Mouse (Mus musculus) fibroblast of lung, adult 2 months (primary cell): ENCODE results near the gene Ppp1r36.
"Not testable (repeated sequence)": the region's sequence is repeated elsewhere in the genome, so short reads cannot be mapped to it uniquely, and the experiment has no call there.

ENCODE experiments used
- DNase-seq: peaks from one replicate; pipeline ENCODE4 v3.0.0-alpha.2; 2011; ENCODE audit warnings: low read depth

Gene Ppp1r36

DNA sequence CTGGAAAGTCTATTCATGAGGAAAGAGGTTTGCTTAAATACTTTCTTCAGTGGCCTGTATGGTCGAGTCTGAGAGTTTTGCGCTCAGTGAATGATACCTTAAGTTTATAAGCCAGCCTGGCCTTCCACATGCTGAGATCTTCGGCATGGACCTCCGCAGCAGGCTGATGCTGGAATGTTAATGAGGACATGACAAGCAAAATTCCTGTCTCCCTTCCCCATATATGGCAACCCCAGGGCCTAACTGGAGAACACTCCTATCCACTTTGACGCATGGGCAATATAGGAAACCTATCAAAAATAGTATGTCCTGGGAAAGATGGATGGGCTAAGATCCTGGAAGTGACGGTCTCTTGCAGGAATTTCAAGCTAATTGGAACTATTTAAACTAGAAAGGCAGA, 30.8 kb downstream of the Ppp1r36 start:
- no peak for DNase-seq

GRCm38 (mm10) chr12:76452203-76452602, 34.9 kb downstream of the Ppp1r36 start:
- DNase-seq, result no peak

GRCm38 (mm10) chr12:76458445-76458844, 41.1 kb downstream of the Ppp1r36 start:
- DNase-seq, result not testable (repeated sequence)

DNA sequence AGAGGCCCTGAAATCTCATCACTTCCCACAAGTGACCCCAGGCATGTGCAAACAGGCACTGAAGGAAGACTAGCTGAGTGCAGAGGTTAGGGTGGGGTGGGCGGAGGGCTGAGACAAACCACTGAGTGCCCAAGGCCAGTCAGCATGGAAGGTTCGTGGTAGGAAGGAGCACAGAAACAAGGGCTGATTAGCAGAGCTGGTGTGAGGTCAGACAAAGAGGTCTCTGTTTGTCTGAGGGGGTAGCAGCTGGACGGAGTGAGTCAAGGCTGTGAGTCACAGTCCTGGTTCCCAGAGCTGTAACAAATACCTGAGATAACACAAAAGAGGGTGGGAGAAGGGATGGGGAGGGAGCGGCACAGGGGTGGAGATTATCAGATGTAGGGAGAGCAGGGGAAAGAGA, 41.7 kb downstream of the Ppp1r36 start:
- peak; percentile 93 for DNase-seq

DNA sequence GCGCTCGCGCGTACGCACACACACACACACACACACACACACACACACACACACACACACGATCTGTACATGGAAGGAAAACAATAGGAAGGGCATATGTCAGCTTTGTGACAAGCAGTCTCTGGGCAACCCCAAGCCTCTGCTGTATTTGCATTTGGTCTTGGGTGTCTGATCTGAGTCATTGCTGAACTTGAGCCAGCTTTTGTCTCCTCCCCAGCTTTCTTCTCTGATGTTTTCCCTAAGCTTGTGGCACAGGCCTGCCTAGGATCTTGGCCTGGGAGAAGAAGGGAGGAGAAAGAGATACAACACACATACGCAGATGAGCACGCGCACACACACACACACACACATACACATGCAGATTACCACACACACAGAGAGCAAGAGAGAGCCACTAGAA, 46.1 kb downstream of the Ppp1r36 start:
- DNase-seq, result peak; percentile 75

GRCm38 (mm10) chr12:76464651-76465252, 47.4 kb downstream of the Ppp1r36 start:
- DNase-seq, result no peak

GRCm38 (mm10) chr12:76466651-76467050, 49.3 kb downstream of the Ppp1r36 start:
- no peak for DNase-seq

DNA sequence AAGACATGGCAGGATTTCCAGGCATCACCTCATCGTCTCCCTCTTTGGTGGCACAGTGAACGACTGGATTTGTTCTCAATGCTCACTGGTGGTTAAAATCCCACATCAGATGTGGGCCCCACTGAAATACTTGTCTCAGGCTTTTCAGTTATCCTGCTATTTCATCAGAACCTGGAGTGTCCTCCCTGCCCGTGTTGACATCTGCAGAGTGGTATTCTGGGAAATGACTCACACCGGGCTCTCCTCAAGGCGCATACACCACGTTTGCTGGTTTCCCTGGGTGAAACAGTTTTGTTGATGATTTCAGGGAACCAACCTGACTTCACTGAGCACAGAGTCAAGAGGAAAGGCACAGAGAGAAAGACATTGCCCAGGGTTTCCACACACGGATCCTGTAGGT, 49.9 kb downstream of the Ppp1r36 start:
- DNase-seq, result peak; percentile 65

DNA sequence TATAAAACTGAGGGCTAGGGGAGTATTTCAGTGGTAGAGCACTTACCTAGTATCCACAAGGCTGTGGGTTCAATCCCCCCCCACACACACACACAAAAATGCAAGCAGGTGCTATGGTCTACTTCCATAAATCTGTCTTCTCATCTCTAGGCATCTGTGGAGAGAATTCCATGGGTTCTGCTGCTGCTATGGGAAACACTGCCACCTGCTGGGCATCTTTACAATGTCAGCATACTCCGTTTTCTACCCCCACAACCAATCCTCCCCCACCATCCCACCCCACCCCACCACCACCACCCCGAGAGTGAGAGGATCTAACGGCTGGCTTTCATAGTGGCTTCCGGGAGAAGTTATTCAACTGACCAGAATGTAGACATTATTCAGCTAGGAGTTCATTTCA, 54.7 kb downstream of the Ppp1r36 start:
- no peak for DNase-seq

GRCm38 (mm10) chr12:76473562-76474245, 56.4 kb downstream of the Ppp1r36 start:
- no peak for DNase-seq

DNA sequence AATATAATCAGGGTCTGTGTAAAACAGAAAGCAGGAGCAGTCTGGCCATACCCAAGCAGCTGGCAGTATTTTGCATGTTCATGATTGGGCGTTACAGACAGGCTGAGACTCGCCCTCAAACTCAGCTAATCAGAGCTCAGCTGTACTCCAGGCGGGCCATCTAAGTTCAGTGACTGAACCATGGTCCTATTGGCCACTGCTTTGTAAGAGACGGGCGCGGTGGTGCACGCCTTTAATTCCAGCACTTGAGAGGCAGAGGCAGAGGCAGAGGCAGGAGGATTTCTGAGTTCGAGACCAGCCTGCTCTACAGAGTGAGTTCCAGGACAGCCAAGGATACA, 56.9 kb downstream of the Ppp1r36 start:
- DNase-seq, result no peak

DNA sequence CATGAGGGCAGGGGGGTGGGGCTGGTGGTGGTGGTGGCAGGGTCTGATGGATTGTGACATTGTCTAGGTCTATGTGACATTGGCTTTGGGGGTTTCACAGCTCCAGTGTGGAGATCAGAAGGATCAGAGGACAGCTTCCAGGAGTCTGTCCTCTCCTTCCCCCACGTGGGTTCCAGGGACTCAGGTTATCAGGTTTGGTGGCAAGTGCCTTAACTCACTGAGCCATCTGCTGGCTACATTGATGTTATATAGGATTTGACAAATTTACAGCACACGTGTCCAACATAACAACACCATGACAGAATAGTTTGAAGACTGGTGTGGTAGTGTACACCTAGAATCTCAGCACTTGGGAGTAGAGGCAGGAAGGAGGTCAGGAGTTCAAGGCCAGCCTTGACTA, 57.5 kb downstream of the Ppp1r36 start:
- DNase-seq, result no peak

DNA sequence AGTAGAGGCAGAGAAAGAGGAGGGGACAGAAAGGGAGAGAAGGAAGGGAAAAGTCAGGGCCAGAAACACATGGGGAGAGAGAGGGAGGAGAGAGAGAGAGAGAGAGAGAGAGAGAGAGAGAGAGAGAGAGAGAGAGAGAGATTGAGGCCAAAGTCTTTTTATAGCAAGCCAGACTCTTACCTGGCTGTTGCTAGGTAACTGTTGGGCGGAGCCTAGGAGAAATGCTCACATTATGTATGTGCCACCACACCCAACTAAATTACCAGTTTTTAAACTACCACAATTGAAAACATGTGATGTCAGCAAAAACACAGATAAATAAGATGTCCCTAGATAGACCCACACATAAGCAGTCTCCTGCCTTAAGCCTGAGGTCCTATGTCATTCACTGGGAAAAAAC, 58.8 kb downstream of the Ppp1r36 start:
- no peak for DNase-seq

DNA sequence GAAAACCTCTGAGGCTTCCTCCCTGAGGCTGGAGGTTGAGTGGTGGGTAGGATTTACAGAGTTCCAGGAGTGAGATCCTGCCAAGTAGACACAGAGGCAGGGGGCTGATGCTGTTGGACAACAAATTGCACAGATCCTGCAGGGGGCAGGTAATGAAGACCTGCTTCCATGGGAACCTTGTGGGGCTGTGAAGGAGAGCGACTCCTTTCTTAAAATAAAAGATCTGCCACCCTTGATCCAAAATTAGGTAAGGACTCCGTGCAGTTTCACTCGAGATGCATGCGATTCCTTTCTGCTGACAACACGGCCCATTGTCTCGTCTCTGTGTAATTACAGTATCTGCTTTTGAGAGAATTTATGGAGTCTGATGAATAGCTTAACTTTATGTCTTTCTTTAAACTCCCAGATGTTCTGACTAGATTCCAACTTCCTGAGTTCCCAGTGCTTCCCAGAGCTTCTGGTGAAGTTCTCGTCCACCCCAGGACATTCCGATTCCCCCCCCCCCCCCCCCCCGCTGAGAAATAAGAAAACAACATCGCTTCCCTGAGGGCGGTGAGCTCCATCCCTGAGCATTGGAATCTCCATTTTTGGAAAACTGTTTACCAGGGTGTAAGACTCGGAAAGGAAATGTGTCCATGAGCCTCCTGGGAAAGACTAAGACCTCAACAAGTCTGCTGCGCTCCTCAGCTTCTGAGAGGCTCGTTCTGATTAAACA, 61.1 kb downstream of the Ppp1r36 start:
- no peak for DNase-seq

DNA sequence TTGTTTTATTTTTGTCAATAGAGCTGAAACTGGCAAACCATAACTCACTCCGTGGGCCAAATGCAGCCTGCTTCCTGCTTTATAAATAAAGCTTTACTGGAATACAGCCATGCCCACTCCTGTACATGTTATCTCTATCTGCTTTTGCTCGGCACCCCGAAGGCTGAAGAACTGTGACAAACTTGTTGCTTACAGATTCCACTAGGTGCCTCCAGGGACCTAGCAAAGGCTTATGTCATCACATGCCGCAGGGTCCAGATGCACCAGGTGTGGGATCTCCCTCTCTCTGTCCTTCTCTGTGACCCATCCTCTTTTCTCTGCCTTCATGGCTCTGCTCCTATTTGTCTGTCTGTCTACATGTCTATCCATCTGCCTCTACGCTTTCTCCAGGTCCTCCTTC, 61.8 kb downstream of the Ppp1r36 start:
- no peak for DNase-seq

DNA sequence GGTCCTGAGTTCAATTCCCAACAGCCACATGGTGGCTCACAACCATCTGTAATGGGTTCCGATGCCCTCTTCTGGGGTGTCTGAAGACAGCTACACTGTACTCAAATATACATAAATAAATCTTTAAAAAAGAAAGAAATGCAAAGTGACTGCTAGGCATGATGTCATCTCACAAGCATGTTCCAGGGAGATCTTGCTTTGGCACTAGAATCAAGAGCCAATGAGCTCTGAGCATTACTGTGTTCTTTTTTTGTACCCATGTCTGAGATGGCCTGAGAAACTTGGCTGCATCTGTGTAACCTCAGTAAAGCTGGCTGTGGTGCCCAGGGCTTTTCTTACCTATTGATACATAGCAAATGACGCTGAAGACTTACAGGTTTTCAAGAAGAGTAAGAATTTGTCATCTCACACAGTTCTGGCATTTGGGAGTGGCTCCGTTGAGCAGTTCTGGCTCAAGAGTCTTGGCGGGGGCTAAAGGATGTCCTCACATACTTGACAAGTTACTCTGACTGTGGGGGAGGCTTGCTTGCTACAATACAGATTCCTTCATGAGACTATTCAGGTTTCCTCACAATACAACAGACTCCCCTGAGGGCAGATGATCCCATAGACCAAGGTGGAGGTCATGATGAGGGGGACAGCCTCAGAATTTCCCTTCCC, 62.6 kb downstream of the Ppp1r36 start:
- no peak for DNase-seq

- no peak for DNase-seq
Measured at GRCm38 (mm10) chr12:76482446-76482845, 65.1 kb downstream of the Ppp1r36 start.

- no peak for DNase-seq
Measured at GRCm38 (mm10) chr12:76482948-76483347, 65.6 kb downstream of the Ppp1r36 start.

- no peak for DNase-seq
Measured at GRCm38 (mm10) chr12:76484881-76485280, 67.5 kb downstream of the Ppp1r36 start.

DNA sequence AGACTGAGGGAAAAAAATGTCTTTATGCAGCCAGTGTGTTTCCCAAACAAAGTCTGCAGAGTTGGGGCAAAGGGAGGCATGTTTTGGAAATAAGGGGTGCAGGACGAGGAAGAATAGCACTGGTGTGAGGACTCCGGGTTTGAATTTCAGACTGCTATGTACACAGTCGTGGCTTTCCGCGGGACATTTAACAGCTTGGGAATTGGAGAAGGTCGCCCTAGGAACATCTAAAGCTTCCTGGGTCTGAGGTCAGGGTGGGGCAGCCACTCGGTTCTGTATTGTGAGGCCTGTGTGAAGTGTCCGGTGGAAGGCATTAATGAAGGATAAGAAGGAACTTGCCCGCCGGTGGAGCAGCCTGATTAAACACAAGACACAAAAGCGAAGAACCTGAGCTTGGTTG, 68.0 kb downstream of the Ppp1r36 start:
- no peak for DNase-seq

DNA sequence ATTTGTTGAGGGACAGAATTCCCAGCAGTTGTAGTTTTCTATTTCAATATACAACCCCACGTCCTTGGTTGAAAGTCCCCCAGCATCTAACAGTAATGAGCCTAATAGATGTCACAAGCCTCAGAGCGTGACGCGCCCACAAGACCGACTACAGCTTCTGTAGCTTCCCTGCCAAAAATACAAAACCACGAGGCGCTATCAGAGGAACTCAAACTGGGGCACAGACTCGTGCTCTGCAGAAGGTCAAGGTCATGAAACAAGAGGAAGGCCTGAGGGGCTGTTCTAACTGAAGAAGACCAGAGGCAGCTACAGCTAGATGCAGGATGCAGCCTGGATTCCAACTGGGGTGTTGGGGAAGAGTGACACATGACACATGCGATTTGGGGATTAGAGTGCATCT, 69.6 kb downstream of the Ppp1r36 start:
- DNase-seq, result no peak
